Mouse (Mus musculus) liver, embryonic 14.5 days (tissue): Measurements from ENCODE around the gene Car14. TPM values are rescaled to one million over a fixed set of nuclear protein-coding genes. Genes with fewer than 3 reads are reported as not detected.

Experiments used
- ATAC-seq: fragments of 200-750 bp; cut with Nextera tagmentation; 2 replicates; pipeline ENCODE4 v1.8.0; 2017; ENCODE audit warnings: moderate number of reproducible peaks, mild to moderate bottlenecking, moderate library complexity; ENCODE audit not compliant: insufficient read depth
- DNase-seq, 3 experiments: peaks; one replicate each; pipeline ENCODE4 v3.0.0-alpha.2; 2012 to 2013; ENCODE audit warnings: low read depth in 3 of 3, low spot score in 3 of 3
- H3K27ac ChIP-seq: fragments of 300-500 bp; sonication (generic); 2 replicates; pipeline ENCODE4 v1.5.1; 2014; ENCODE audit warnings: moderate library complexity, mild to moderate bottlenecking, control low read depth, inconsistent platforms
- H3K27me3 ChIP-seq: fragments of 300-500 bp; sonication (generic); 2 replicates; pipeline ENCODE4 v1.6.1; 2014; ENCODE audit warnings: mild to moderate bottlenecking, low read length, moderate library complexity; ENCODE audit not compliant: control insufficient read depth, insufficient read depth
- H3K36me3 ChIP-seq: fragments of 300-500 bp; sonication (generic); replicated peaks from 2 replicates; pipeline ENCODE4 v1.6.1; 2014; ENCODE audit warnings: low read depth; ENCODE audit not compliant: control insufficient read depth, insufficient read depth
- H3K4me1 ChIP-seq, 2 experiments: fragments of 200-500 bp in 1 of 2; fragments of 300-500 bp in 1 of 2; sonication (generic) in 1 of 2; replicated peaks; 2 replicates each; pipeline ENCODE4 v1.6.1; 2012 to 2014; ENCODE audit warnings: antibody characterized with exemption in 1 of 2, inconsistent platforms in 1 of 2, low read length in 1 of 2; ENCODE audit not compliant: control insufficient read depth in 2 of 2, insufficient read depth in 2 of 2
- H3K4me2 ChIP-seq: fragments of 300-500 bp; sonication (generic); 2 replicates; pipeline ENCODE4 v1.6.1; 2014; ENCODE audit warnings: low read depth, mild to moderate bottlenecking, control low read depth, moderate library complexity
- H3K4me3 ChIP-seq, 2 experiments: fragments of 200-500 bp in 1 of 2; fragments of 300-500 bp in 1 of 2; sonication (generic) in 1 of 2; 2 replicates each; pipeline ENCODE4 v1.5.1; 2012 to 2014; ENCODE audit warnings: low read depth in 2 of 2, low read length in 2 of 2, mild to moderate bottlenecking in 2 of 2, control low read depth in 1 of 2, inconsistent platforms in 1 of 2, moderate library complexity in 1 of 2; ENCODE audit not compliant: insufficient read depth in 1 of 2
- H3K9ac ChIP-seq: fragments of 300-500 bp; sonication (generic); replicated peaks from 2 replicates; pipeline ENCODE4 v1.6.1; 2014; ENCODE audit warnings: mild to moderate bottlenecking, control low read depth, moderate library complexity
- H3K9me3 ChIP-seq: fragments of 300-500 bp; sonication (generic); 2 replicates; pipeline ENCODE4 v1.6.1; 2016; ENCODE audit warnings: low read length, mixed read lengths; ENCODE audit not compliant: control insufficient read depth
- CTCF ChIP-seq: IDR thresholded peaks from 2 replicates; pipeline ENCODE4 v1.5.1; 2016; ENCODE audit warnings: antibody characterized with exemption, low read depth, control low read depth
- EP300 ChIP-seq: IDR thresholded peaks from 2 replicates; pipeline ENCODE4 v1.6.1; 2016; ENCODE audit warnings: antibody characterized with exemption, low read depth
- WGBS: fragments of 180-500 bp; shearing (Covaris S2); extraction: QIAGEN DNeasy Blood & Tissue Kit; methylation state at CpG from one replicate; pipeline ENCODE4 v1.1.7; 2014; ENCODE audit not compliant: insufficient replicate concordance; 5-methylcytosine and 5-hydroxymethylcytosine counted together
- polyA plus RNA-seq, 2 experiments: library from polyadenylated mRNA; depleted of rRNA in 1 of 2; stranded (reverse) in 1 of 2; unstranded in 1 of 2; fragments of >200 nt; fragmentation: Nextera tagmentation in 1 of 2; extraction: Ambion mirVana in 1 of 2; gene quantifications; 2 replicates each; pipeline versions ENCODE4 v1.2.1 to v1.2.3; 2012 to 2014

Gene Car14
- polyA plus RNA-seq, 2 experiments, result 5.3 to 11.1 TPM

DNA sequence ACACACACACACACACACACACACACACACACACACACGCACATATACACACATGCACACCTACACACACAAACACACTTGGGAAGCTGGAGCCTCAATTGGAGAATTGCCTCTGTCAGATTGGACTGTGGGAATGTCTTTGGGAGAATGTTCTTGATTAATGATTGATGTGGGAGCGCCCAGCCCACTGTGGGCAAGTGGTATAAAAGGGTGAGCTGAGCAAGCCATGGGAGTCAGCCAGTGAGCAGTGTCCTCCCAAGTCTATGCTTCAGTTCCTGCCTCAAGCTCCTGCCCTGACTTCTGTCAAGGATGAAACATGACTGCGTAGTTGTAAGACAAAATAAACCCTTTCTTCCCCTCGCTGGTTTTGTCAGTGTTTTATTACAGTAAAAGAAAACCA is 16.9 kb downstream of the Car14 start:
- Histone ChIP-seq H3K4me2 (no peak overlapping the region), H3K27me3 (peaks cover 2% of the 10 kb centered on the region; the same call in 1 of the 2 replicates), H3K9me3 (no peaks in the 10 kb centered on the region), H3K9ac (no peak overlapping the region), H3K27ac (no peak overlapping the region), H3K4me3 (no peak overlapping the region), H3K36me3 (no peaks in the 10 kb centered on the region), H3K4me1 (peaks cover 10 to 18% of the 10 kb centered on the region in 2 experiments)
- no peak for TF ChIP-seq EP300
- TF ChIP-seq CTCF, result no peak
- ATAC-seq (no peak), DNase-seq (no peak)
- 63% methylated on average over 4 of the region's 4 CpGs for WGBS

DNA sequence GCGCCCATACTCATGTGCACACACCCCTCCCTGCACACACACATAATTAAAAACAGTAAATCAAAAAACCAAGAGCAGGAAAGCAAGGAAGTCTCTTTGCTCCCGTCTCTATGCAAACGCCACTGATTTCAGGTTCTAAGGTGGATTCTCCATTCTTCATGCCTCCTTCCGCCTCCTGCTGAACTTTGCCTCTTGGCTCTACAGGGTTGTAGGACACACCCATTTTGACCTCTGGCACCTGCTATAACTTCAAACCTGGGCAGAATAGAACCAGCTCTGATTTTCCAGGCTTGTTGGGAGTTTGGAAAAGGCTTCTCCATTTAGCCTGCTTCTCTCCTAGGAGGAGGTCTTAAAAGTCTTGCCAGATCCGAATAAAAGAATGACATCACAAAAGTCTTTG is 20.1 kb downstream of the Car14 start:
- 70% methylated on average over 5 of the region's 5 CpGs for WGBS
- no peaks in the 10 kb centered on the region for H3K9me3 ChIP-seq

DNA sequence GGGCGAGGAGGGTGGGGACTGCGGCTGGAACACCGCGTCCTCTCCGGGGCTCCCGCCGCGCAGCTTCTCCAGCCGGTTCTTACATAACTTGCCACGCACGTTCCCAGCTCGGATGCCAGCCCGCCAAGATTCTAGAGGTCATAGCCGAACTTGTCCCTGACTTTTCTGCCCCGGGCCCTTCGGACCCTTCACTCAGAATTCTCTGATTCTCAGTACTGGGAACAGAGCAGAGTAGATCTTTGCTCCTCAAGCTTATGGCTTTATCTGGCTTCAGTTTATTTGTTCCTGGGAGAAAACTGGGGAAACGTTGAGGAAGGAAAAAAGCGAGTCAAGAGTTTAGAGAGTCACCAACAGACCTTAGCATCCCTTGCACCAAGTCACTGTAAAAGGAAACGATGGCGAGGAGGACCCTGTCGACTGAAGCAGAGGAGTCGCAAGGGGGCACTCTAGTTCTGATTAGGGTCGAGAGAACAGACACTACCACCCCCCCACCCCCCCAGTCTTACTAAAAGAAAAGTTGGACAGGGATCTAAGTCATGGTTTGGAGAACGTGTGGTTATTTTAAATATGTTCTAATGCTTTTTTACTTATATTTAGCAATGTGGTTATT is 21.6 kb downstream of the Car14 start:
- Histone ChIP-seq H3K4me3 (peak overlapping the region; percentile 21 to 49), H3K27ac (no peak overlapping the region), H3K4me2 (peak overlapping the region; percentile 86), H3K9ac (no peak overlapping the region; the same call in 1 of the 2 replicates), H3K36me3 (no peaks in the 10 kb centered on the region), H3K9me3 (no peaks in the 10 kb centered on the region), H3K27me3 (peaks cover 10% of the 10 kb centered on the region), H3K4me1 (peaks cover 9 to 12% of the 10 kb centered on the region in 2 experiments)
- 2% methylated on average over 24 of the region's 24 CpGs for WGBS
- DNase-seq (no peak), ATAC-seq (no peak)
- TF ChIP-seq EP300, result no peak
- TF ChIP-seq CTCF, result peak; percentile 52

More for the DNA sequence above, 20.1 kb downstream of the Car14 start:
- Histone ChIP-seq H3K27me3 (peaks cover 10% of the 10 kb centered on the region), H3K4me1 (peaks cover 9 to 12% of the 10 kb centered on the region in 2 experiments), H3K36me3 (no peaks in the 10 kb centered on the region), H3K4me3 (no peak overlapping the region), H3K9ac (no peak overlapping the region), H3K27ac (no peak overlapping the region), H3K4me2 (no peak overlapping the region)
- no peak for DNase-seq
- no peak for TF ChIP-seq CTCF
- no peak for TF ChIP-seq EP300
- ATAC-seq, result no peak

DNA sequence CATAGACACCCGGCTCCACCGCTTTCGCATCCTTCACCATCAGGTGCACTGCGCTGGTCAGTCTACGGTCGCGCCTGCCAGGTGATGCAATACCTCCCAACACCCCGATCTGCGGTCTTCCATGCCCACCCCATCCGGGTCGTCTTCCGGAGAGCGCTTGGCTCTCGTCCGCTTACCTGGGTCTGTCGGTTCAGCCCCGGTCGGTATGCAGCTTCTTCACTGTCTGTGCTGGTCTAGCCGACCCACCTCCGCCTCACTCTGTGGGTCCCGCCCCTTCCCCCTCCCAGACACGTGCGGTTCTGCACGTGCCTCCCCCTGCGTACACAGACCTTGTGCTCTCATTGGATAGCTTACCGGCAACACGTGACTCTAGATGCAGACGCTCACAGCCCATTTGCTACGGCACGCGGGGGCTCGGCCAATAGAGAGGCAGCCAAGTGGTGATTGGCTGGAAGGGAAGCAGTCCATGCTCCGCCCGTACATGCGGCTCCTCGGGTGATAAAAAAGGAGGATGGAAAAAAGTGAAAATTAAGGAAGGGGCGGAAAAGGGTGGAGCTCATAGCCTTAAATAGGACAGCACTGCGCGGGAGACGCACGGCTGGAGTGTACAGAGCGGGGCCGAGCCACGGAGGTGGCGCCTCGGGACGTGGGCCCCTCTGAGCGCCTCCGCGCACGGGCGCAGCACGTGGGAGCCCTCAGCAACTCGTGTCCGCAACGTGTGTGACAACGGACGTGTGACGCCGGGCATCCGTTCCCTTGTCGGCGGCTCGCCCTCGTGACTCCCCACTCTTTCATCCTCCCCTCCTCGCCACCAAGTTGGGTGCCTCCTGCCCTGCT is 22.3 kb downstream of the Car14 start, which contains the start of gene Ciart:
TSS of gene Ciart (minus strand) at position 273 of the 837 bp plus-strand sequence.
- Histone ChIP-seq H3K36me3 (no peaks in the 10 kb centered on the region), H3K9me3 (no peaks in the 10 kb centered on the region), H3K27ac (no peak within 1 kb of the TSS), H3K4me1 (peaks cover 9 to 12% of the 10 kb centered on the region in 2 experiments), H3K27me3 (peaks cover 10% of the 10 kb centered on the region), H3K4me3 (peak within 1 kb of the TSS; percentile 42 to 49), H3K4me2 (peak within 1 kb of the TSS; percentile 86), H3K9ac (no peak within 1 kb of the TSS; the same call in none of the 2 replicates)
- ATAC-seq, result peak; percentile 95
- no peak for TF ChIP-seq CTCF
- no peak for TF ChIP-seq EP300
- DNase-seq, result peak; percentile 79 to 82 (median 82)
- WGBS, result under 1% methylated on average over 66 of the region's 66 CpGs

DNA sequence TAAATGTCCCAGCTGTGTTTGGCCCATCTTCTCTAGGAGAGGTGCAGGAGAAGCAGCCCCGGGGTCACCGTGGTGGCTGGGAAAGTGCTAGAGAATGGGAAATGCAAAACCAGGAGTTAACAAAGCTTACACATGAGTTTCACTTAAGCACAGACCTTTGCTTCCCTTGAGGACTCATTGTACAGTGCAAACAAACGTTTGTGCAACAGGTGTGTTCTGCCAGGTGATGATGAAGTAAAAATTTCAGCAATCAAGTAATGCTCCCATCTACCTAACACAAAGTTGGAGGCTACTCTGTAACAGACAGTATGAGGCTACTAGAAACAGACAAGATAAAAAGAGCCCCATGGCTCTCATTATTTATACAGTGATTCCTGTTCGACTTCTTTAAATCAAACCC is 25.4 kb downstream of the Car14 start:
- Histone ChIP-seq H3K4me1 (peaks cover 14 to 20% of the 10 kb centered on the region in 2 experiments), H3K27me3 (peaks cover 10% of the 10 kb centered on the region), H3K9me3 (no peaks in the 10 kb centered on the region), H3K27ac (no peak overlapping the region), H3K4me3 (no peak overlapping the region), H3K36me3 (no peaks in the 10 kb centered on the region), H3K4me2 (no peak overlapping the region), H3K9ac (no peak overlapping the region)
- ATAC-seq (no peak), DNase-seq (no peak)
- 70% methylated on average over 4 of the region's 4 CpGs for WGBS
- TF ChIP-seq CTCF (no peak), EP300 (no peak)
